Mouse (Mus musculus): ENCODE measurements around the gene Gm1993. TPM values are rescaled to one million over a fixed set of nuclear protein-coding genes. Genes with fewer than 3 reads are reported as not detected.
"Not testable (repeated sequence)": the region's sequence is repeated elsewhere in the genome, so short reads cannot be mapped to it uniquely, and the experiment has no call there.

The Gm1993 gene
- polyA plus RNA-seq (2016; fragmentation: Nextera tagmentation; extraction: Ambion mirVana), result not detected in 2 replicates

- not testable (repeated sequence) for H3K4me3 ChIP-seq; H3K36me3 ChIP-seq; H3K9ac ChIP-seq; H3K4me1 ChIP-seq; ATAC-seq; H3K9me3 ChIP-seq (replicated peaks); H3K4me2 ChIP-seq; H3K27me3 ChIP-seq (replicated peaks); H3K27ac ChIP-seq
- WGBS (ENCODE audit: insufficient replicate concordance), result 71% methylated on average over 7 of the region's 7 CpGs
Observed at GRCm38 (mm10) chrX:25570352-25570751, at the start of gene Gm1993. Gene Gm1993 (minus strand): TSS chrX:25570452.
